Mouse (Mus musculus) liver, postnatal 0 days (tissue): ENCODE measurements around the gene Hpse2.

Experiments
- CTCF ChIP-seq: sonication (generic); IDR thresholded peaks from 2 replicates; pipeline ENCODE4 v1.5.1; 2016; ENCODE audit warnings: antibody characterized with exemption, low read depth
- EP300 ChIP-seq: IDR thresholded peaks from 2 replicates; pipeline ENCODE4 v1.6.1; 2016; ENCODE audit warnings: antibody characterized with exemption, low read depth, mild to moderate bottlenecking

GRCm38 (mm10) chr19:42769648-42770047 lies 618.5 kb downstream of the Hpse2 start:
- no peak for TF ChIP-seq CTCF
- no peak for TF ChIP-seq EP300
